Mouse (Mus musculus): ENCODE measurements around the gene Zbtb9.

- no peak for TF ChIP-seq POLR2A (IDR thresholded peaks at IDR 0.05; ENCODE audit: control insufficient read depth, low read depth, low read length)
- no peak for TF ChIP-seq CTCF (IDR thresholded peaks at IDR 0.05; ENCODE audit: control insufficient read depth, insufficient read depth, insufficient replicate concordance, low read depth, low read length)
These were observed 56.5 kb downstream of the Zbtb9 start for GRCm38 (mm10) chr17:27029431-27029830.
